Mouse (Mus musculus) T-helper 2 cell (primary cell): ENCODE measurements at regions not wholly inside any gene's neighbourhood (a gene's known extent, or its start where the extent isn't known, plus 50 kb on each side); places are given as distances from the start of the nearest gene placed in this dataset.

ENCODE experiments used
- in situ Hi-C: fragments of 300-600 bp; cut with MboI, MseI; formaldehyde crosslinking; loops from one replicate; pipeline ENCODE4 v1.15.1; 2025; ENCODE audit warnings: high pct_unique_total_duplicates

DNA sequence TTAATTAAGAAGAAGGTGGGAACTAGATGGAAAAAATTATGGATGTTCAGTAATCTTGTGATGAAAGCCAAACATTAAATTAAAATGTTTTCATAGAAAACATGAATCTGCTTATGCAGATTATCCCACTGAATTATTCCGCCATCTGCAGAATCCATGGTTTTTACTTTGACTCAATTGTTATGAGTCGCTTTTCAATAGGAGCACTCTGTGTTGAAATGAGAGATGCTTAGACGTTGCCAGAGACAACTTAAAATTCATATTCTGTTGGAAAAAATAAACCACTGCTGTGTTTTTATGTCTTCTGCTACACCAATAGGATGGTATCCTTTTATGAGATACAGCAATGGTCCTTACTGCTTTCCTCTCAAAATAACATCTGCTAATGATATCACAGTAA, 108.3 kb upstream of the Isl1 start:
- in situ Hi-C loops: no loop called here

DNA sequence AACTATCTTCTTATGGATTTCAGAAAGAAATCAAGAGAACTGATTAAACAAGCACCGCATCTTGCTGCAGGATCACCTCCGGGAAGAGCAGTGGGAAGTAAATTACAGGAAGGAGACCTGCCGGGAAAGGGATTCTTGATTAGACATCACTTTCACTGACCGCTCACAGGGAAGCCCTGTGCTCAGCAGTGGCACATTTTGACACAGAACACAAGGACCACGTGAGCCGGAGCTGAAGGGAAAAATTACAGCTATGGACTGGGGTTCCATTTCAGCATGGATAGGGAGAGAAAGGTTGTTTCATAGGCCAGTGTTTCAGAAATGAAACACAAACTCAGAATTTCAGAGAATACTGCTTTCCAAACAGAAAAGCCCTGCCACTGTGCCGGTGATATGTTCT, 105.0 kb upstream of the Isl1 start:
- in situ Hi-C loops: no loop called here

DNA sequence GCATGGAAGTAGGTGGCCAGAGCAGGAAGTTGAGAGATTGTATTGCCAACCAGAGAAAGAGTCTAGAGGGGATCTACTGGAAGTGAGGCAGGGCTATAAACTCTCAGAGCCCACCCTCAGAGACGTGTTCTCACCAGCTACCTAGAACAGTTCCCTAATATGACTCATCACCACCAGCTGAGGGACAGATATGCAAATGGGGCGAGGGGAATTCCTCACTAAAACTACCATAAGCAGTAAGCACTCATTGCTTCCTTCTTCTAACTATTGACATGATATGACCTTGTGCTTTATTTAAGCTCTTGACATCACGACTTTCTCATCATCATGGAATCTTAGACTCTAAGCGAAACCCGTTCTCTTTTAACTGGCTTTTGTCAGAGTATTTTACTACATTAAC, 101.2 kb upstream of the Isl1 start:
- in situ Hi-C loops: no loop called here
